Mouse (Mus musculus) forebrain, embryonic 11.5 days (tissue): ENCODE measurements around the gene Ikzf1. TPM values are rescaled to one million over a fixed set of nuclear protein-coding genes. Genes with fewer than 3 reads are reported as not detected.

Source experiments
- ATAC-seq: fragments of 200-750 bp; cut with Nextera tagmentation; replicated peaks from 2 replicates; pipeline ENCODE4 v1.8.0; 2017; ENCODE audit warnings: moderate TSS enrichment; ENCODE audit not compliant: low FRiP score
- DNase-seq: peaks from one replicate; pipeline ENCODE4 v3.0.0-alpha.2; 2017; ENCODE audit warnings: low spot score
- H3K27ac ChIP-seq: fragments of 300-500 bp; sonication (generic); 2 replicates; pipeline ENCODE4 v1.5.1; 2014; ENCODE audit warnings: low read depth, low read length
- H3K27me3 ChIP-seq: fragments of 300-500 bp; sonication (generic); 2 replicates; pipeline ENCODE4 v1.6.1; 2014; ENCODE audit warnings: mild to moderate bottlenecking, low read length, mixed read lengths; ENCODE audit not compliant: control insufficient read depth, insufficient read depth
- H3K36me3 ChIP-seq: fragments of 300-500 bp; sonication (generic); 2 replicates; pipeline ENCODE4 v1.6.1; 2014; ENCODE audit warnings: mild to moderate bottlenecking, low read length, moderate library complexity, mixed read lengths; ENCODE audit not compliant: control insufficient read depth, insufficient read depth
- H3K4me1 ChIP-seq: fragments of 300-500 bp; sonication (generic); replicated peaks from 2 replicates; pipeline ENCODE4 v1.6.1; 2014; ENCODE audit warnings: low read length, mixed read lengths; ENCODE audit not compliant: control insufficient read depth, insufficient read depth
- H3K4me2 ChIP-seq: fragments of 300-500 bp; sonication (generic); 2 replicates; pipeline ENCODE4 v1.6.1; 2014; ENCODE audit warnings: low read depth, mild to moderate bottlenecking, low read length, moderate library complexity, mixed read lengths; ENCODE audit not compliant: severe bottlenecking
- H3K4me3 ChIP-seq: fragments of 300-500 bp; sonication (generic); 2 replicates; pipeline ENCODE4 v1.5.1; 2014; ENCODE audit warnings: low read depth, low read length
- H3K9ac ChIP-seq: fragments of 300-500 bp; sonication (generic); 2 replicates; pipeline ENCODE4 v1.6.1; 2014; ENCODE audit warnings: low read length
- H3K9me3 ChIP-seq: fragments of 300-500 bp; sonication (generic); 2 replicates; pipeline ENCODE4 v1.6.1; 2016; ENCODE audit warnings: low read length, mixed read lengths; ENCODE audit not compliant: control insufficient read depth
- WGBS: fragments of 180-500 bp; shearing (Covaris S2); extraction: QIAGEN DNeasy Blood & Tissue Kit; methylation state at CpG from one replicate; pipeline ENCODE4 v1.1.7; 2014; 5-methylcytosine and 5-hydroxymethylcytosine counted together
- polyA plus RNA-seq: library from polyadenylated mRNA; unstranded; fragments of >200 nt; fragmentation: Nextera tagmentation; extraction: Ambion mirVana; gene quantifications from 2 replicates; pipeline ENCODE4 v1.2.1, GENCODE M21; 2014

The Ikzf1 gene
- polyA plus RNA-seq, 1 experiment from 2014 or later: 3.4 TPM

DNA sequence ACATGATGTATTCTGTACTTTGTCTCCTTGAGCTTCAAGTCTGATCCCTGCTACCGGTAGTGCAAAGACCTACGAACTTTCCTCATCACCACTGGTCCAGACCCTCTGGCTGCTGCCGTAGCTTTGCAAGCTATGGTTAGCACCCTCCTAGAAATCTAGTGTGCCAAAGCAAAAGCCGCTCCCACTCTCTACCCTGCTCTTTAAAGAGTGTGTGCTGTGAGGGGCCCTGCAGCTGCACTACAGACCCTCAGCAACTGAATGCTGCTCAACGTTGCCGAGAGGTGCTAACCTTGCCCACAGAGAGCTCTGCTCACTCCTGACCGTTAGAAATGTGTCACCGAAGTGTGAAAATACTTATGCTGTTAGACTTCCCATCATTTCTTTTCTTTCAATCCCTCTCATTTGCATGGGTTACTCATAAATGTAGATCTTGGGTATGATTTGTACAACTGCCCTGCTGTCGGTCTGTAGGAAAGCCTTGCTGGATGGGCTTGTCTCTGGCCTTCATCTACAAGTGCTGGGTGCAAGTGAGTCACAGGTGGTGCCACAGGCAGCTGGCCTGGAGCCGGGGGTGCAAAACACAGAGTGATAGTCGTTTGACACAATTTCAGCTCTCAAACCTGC lies 40.6 kb downstream of the Ikzf1 start:
- H3K4me1 ChIP-seq: no peaks in the 10 kb centered on the region
- ATAC-seq: no peak
- no peak overlapping the region for H3K27ac ChIP-seq
- no peaks in the 10 kb centered on the region for H3K36me3 ChIP-seq
- no peak for DNase-seq
- no peaks in the 10 kb centered on the region for H3K9me3 ChIP-seq
- no peaks in the 10 kb centered on the region for H3K27me3 ChIP-seq
- 89% methylated on average over 11 of the region's 11 CpGs for WGBS
- H3K4me3 ChIP-seq: no peak overlapping the region
- no peak overlapping the region for H3K4me2 ChIP-seq
- H3K9ac ChIP-seq: no peak overlapping the region

DNA sequence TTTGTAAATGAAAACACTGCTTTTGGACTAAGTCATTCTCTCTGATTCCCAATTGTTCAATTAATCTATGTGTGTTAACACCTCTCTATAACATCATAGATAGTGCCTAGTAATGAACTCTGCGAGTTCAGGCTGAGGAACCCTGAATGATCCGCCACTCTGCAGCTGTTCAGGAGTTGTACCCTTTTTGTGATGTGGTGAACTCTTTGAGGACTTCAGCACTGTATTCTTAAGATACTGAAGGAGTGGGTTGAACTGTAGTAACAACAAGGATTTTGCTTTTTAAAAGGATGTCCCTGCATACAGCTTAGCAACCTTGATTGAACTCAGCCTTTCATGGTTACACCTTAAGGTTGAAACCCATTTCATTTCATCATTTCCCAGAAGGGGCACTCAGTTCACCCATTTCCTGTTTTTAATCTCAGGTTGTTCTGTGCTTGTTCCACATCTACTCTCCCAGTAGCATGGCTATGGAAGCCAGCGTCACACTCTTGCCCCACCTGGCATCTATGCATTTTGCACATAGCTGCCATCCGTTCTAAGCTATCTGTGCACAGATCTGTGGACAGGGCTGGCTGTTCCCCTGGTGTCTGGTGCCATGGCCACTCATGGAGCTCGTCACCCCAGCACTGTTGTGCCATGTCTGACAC lies 41.2 kb downstream of the Ikzf1 start:
- Histone ChIP-seq H3K4me1 (no peaks in the 10 kb centered on the region), H3K36me3 (no peaks in the 10 kb centered on the region), H3K9me3 (no peaks in the 10 kb centered on the region), H3K27ac (no peak overlapping the region), H3K4me3 (no peak overlapping the region), H3K9ac (no peak overlapping the region), H3K4me2 (no peak overlapping the region), H3K27me3 (no peaks in the 10 kb centered on the region)
- ATAC-seq: no peak
- DNase-seq: no peak
- 91% methylated on average over 5 of the region's 5 CpGs for WGBS

DNA sequence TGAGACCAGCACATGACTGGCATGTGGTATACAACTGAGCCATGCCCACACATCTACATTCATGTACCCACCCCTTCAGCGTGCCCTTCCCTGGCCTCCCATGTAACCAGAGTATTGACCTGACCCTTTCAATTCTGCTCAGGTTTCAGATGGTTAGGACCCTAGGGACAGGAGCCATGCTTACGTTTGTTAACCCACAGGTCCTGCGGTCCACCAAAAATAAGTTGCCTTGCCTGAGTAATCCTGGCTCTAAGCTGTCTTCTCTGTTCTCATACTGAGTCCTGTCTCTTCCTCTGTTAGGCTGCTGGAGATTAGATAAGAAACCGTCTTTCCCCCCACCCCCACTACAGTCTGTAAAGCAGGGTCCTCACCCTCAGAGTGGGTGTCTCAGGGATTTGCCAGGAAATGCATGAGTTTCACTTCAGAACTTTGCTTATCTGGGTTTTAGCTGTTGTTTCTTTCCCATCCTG lies 42.0 kb downstream of the Ikzf1 start:
- no peak overlapping the region for H3K4me3 ChIP-seq
- no peaks in the 10 kb centered on the region for H3K36me3 ChIP-seq
- 86% methylated on average over 4 of the region's 4 CpGs for WGBS
- no peak for ATAC-seq
- H3K9ac ChIP-seq: no peak overlapping the region
- H3K4me1 ChIP-seq: no peaks in the 10 kb centered on the region
- no peak for DNase-seq
- H3K4me2 ChIP-seq: no peak overlapping the region
- H3K27me3 ChIP-seq: no peaks in the 10 kb centered on the region
- H3K27ac ChIP-seq: no peak overlapping the region
- no peaks in the 10 kb centered on the region for H3K9me3 ChIP-seq

DNA sequence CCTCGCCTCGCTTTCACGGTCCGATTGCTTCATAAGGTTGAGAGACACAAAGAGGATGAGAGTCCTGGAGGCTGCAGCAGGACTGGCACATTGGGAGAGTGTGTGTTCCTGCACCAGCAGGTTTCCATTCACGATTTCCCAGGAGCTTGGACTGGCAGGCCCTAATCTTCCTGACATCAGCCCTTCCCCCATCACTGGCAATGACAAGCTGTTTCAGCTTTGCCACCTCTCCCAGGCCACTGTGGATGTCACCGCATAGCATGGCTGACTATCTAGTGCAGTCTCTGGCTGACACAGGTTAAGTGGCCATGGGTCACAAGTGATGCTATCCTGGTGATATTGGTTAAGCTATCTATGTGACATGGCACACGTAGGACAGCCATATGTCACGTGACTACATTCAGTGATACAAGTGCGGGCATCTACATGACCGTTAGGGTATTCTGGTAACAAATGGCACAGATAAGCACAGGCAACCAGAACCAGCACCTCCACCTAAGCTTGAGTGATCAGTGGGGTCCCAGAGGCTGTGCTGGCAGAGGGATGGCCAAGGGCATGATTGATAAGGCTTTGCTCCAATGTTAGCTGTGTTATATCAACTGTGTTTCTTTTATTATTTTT lies 43.2 kb downstream of the Ikzf1 start:
- Histone ChIP-seq H3K4me1 (no peaks in the 10 kb centered on the region), H3K4me3 (no peak overlapping the region), H3K9ac (no peak overlapping the region), H3K4me2 (no peak overlapping the region), H3K36me3 (no peaks in the 10 kb centered on the region), H3K27ac (no peak overlapping the region), H3K9me3 (no peaks in the 10 kb centered on the region), H3K27me3 (no peaks in the 10 kb centered on the region)
- ATAC-seq (no peak), DNase-seq (no peak)
- 89% methylated on average over 10 of the region's 10 CpGs for WGBS

DNA sequence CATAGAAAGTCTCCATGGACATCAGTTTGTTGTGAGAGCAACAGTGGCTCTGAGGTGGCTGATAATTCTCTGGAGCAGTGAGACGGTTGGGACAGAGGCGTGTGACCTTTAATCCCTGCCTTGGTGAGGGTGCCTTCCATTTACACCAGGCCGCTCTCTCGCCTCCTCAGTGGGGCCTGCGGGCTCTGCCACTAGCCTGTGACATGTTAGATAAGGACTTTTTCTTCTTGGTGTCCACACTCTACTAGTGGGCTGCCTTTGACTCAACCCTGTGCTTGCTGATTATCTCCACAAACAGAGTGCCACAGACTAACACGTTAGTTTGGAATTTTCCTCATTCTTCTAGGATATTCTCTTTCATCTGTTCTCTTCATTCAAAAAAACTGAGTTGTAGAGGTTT lies 44.4 kb downstream of the Ikzf1 start:
- Histone ChIP-seq H3K4me1 (no peaks in the 10 kb centered on the region), H3K36me3 (no peaks in the 10 kb centered on the region), H3K4me3 (no peak overlapping the region), H3K4me2 (no peak overlapping the region), H3K9me3 (no peaks in the 10 kb centered on the region), H3K9ac (no peak overlapping the region), H3K27me3 (no peaks in the 10 kb centered on the region), H3K27ac (peak overlapping the region; percentile 57; the same call in 1 of the 2 replicates)
- no peak for DNase-seq
- WGBS: 76% methylated on average over 6 of the region's 6 CpGs
- ATAC-seq: peak; percentile 63; the same call in 1 of the 2 replicates

DNA sequence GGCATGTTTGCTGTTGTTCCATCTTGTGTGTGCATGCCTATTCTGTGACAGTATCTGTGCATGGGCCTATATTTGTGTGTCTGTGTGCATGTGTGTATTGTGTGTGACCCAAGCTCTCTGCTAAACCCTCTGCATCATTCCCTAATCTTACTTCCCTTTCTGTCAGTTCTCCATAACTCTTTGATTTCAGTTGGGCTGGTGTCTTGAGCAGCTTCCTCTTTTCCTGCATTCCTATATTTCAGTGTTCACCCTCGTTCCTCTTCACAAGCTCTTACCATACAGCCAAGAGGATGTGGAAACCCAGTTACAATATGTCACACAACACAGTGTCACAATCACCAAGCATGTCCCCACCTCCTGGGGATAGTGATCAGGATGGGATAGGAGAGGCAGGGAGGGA lies 45.3 kb downstream of the Ikzf1 start:
- Histone ChIP-seq H3K4me1 (no peaks in the 10 kb centered on the region), H3K4me2 (no peak overlapping the region), H3K9me3 (no peaks in the 10 kb centered on the region), H3K27ac (no peak overlapping the region), H3K27me3 (no peaks in the 10 kb centered on the region), H3K36me3 (no peaks in the 10 kb centered on the region), H3K4me3 (no peak overlapping the region), H3K9ac (no peak overlapping the region)
- ATAC-seq: no peak
- 83% methylated on average over 1 of the region's 1 CpGs for WGBS
- DNase-seq: no peak

DNA sequence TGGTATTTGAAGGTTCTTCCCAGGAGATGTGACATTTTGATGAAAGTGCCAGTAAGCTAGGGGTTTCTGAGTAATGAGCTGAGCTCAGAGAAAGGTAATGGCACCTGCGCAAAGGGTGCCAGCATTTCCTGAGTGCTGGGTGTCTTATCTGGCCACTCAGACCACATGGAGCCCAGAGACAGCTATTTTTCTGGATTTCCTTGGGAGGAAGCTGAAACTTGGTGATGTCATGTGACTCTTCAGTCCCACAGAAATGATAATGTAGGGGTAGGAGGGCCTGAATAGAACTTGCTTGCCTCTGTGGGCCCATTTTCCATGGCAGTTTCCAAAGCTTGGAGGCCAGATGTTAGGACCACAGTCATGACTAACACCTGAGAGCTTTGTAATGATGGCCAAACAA lies 46.9 kb downstream of the Ikzf1 start:
- H3K27me3 ChIP-seq: no peaks in the 10 kb centered on the region
- no peak overlapping the region for H3K4me3 ChIP-seq
- H3K9me3 ChIP-seq: no peaks in the 10 kb centered on the region
- H3K4me2 ChIP-seq: no peak overlapping the region
- H3K9ac ChIP-seq: no peak overlapping the region
- DNase-seq (no peak), ATAC-seq (no peak)
- no peaks in the 10 kb centered on the region for H3K36me3 ChIP-seq
- no peak overlapping the region for H3K27ac ChIP-seq
- WGBS: 97% methylated on average over 1 of the region's 1 CpGs
- no peaks in the 10 kb centered on the region for H3K4me1 ChIP-seq

DNA sequence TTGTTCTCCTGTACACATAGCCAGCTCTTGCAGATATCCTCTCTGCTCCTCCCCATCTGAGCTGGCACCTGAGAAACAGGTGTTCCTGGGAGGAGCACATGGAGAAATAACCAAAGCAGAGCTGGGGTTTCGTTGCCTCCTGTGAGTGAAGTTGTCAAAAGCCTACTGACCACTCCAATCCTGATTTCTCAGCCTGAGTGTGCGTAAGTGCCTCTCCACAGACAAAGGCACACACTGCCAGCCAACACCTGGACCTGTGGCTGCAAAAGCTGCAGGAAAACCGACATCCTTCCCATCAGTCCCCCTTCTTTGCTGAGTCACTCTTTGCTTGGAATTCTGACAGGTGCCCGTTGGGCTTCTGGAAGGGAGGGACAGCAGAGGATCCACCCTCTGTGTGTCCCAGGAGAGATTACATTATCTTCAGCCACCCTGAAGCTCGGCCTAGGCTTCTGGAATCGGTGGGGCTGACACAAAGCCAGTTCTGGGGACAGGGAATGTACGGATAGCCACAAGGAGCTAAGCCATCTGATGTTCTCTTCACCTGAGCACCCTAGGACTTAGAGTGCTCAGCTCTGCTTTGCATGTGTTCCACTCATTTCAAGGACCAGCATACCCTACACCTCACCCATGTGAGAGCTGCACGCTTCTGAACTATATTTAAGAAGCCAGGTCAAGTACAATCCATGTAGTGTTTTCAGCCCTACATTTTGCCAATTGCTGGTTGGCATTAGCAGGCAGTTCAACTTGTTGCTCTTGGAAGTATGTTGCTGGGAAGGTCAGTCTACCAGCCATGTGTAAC lies 48.4 kb downstream of the Ikzf1 start:
- ATAC-seq: no peak; the same call in 1 of the 2 replicates
- Histone ChIP-seq H3K9me3 (no peaks in the 10 kb centered on the region), H3K9ac (no peak overlapping the region), H3K4me2 (no peak overlapping the region), H3K4me3 (no peak overlapping the region), H3K4me1 (no peaks in the 10 kb centered on the region), H3K27ac (no peak overlapping the region), H3K36me3 (no peaks in the 10 kb centered on the region), H3K27me3 (no peaks in the 10 kb centered on the region)
- DNase-seq: no peak
- 78% methylated on average over 8 of the region's 8 CpGs for WGBS
